Mouse (Mus musculus) ES-Bruce4 (cell line): ENCODE results near the gene Mus81.

ENCODE experiments used
- CTCF ChIP-seq: IDR thresholded peaks from one replicate; pipeline ENCODE4 v1.8.1; 2011; ENCODE audit warnings: low read depth, low read length
- EP300 ChIP-seq: IDR thresholded peaks from 2 replicates; pipeline ENCODE4 v1.6.1; 2011; ENCODE audit warnings: low read depth, low read length; ENCODE audit not compliant: insufficient read depth
- POLR2A ChIP-seq: IDR thresholded peaks from one replicate; pipeline ENCODE4 v1.8.1; 2011; ENCODE audit warnings: low read length; ENCODE audit not compliant: insufficient read depth

DNA sequence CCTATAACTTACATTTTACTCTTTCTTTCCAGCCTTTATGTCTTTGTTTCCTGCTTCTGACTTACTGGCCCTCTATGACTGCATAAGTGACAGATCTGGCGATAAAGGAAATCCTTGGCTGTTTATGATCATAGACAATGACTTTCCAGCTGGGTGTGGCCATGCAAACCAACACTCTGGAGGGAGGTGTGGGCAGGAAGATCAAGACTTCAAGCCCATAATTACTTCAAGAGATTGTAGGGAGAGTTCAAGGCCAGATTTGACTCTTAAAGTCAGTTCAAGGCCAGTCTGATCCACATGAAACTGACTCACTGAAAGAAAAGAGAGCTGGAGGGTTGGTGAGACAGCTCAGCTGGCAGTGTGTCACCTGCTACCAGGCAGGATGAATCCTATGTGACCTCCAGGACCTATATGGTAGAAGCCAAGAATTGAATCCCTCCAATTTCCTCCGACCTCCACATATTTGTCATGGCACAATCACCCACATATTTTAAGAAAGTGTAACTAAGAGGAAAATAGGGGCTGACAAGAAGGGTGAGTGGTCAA, 12.2 kb upstream of the Mus81 start:
- TF ChIP-seq CTCF = no peak
- TF ChIP-seq POLR2A = no peak
- TF ChIP-seq EP300 = no peak
